Mouse (Mus musculus) T-helper 17 cell (primary cell): ENCODE data around the gene Casp7.

Experiments used
- in situ Hi-C, 2 experiments: fragments of 300-600 bp; cut with MboI, MseI; formaldehyde crosslinking; loops; 1 replicate in 1 of 2; 2 replicates in 1 of 2; pipeline ENCODE4 v1.15.1; 2025; ENCODE audit warnings: high pct_unique_total_duplicates in 2 of 2

The Casp7 gene

DNA sequence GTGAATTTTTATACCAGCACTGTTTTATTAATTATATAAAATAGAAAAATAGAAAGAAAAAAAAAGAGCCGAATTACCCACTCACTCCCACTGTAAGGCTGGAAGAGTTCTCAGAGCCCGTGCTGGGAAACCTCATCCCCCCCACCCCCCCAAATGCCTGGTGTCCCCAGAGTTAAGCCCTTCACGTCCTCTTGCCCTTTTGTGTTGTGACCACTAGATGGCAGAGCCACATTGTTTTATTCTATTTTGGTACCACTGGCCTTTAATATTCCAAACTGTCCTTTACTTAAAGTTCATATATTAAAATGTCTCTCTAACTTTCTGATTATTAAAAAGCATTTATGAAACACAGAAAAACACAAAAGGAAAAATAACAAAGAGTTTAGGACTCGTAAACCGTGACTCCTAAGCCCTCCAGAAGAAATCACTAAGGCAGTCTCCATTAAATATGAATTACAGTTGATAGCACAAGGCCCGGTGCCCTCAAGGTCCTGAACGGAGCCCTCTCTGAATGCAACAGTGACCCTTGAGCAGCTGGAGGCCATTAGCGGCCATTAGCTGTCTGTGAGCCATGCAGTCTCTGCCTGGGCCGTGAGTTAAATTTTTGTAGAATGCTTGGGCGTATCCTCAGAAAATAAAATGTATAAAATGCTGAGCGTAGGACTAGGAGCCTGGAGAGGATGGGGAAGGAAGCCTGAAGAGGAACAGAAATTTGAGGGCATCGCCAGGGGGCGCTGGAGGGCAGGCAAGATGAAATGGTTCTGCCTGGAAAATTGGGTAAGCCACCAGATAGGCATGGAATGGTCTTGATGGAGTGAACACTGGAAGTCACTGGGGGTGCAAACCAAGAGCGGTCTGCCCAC is 25.8 kb downstream of the Casp7 start:
- in situ Hi-C loops: loop anchor here in 1 of 2 experiments (10.0 kb wide), 1 partner anchor 262 kb away; no protein-coding TSS in a partner anchor

- in situ Hi-C loops: loop anchor here in 1 of 2 experiments (10.0 kb wide), 1 partner anchor 261 kb away; no protein-coding TSS in a partner anchor
Measured at GRCm38 (mm10) chr19:56423370-56423769, 26.4 kb downstream of the Casp7 start.

DNA sequence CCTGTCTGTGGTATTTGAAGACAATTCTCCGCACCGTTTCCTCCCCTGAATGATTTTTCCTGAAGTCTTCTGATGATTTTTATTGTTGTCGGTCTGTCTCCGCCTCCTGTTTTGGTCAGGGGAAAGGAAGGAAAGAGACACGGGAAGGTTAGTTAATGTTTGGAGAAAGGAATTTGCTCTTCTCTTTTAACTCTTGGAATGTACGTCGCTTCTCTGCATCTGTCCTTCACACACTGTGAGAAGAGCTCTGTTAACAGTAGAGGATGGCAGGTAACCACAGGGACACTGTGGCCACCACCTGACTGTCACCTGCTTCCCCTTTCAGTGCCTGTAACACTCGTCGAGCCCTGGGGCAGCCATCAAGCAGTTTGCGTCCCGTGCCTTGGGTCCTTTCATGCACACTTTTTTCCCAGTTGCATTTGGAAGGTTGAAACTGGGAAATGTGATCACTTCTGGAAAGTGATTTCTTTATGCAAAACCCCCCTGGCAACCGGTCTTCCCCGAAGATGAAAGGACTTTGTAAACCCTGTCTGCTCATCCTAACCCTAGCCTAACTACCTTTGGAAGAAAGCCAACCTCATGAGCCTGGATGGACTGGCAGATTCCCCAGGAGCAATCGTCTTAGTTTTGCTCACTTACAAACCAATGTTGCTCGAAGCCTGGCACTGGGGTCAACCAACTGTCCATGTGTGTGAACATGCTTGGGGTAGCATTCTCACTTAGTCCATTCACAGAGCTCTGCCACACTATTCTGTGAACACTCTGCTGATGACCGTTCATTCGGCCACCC is 27.9 kb downstream of the Casp7 start:
- in situ Hi-C loops: loop anchor here in 1 of 2 experiments (5.0 to 10.0 kb wide), 2 partner anchors 260 to 352 kb away; no protein-coding TSS in a partner anchor

- in situ Hi-C loops: loop anchor here in 1 of 2 experiments (5.0 to 10.0 kb wide), 2 partner anchors 259 to 352 kb away; no protein-coding TSS in a partner anchor
Measured at GRCm38 (mm10) chr19:56425492-56425891, 28.6 kb downstream of the Casp7 start.

DNA sequence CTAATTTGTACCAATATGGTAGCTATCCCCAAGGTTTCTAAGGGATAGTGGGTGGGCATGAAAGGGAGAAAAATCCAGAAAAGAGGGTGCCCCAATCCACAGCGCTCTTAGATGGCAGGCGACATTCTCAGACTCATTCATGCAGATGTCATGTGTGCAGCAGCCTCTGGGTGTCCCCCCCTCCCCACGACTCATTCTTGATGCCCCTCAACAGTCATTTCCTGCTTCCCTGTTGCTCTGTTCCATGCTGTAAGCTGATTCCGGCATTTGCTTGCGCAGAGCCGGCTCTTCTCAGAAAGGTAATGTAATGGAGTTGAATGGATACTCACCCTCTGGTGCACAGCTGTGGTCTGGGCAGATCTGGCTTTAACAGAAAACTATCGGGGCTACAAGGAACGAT is 33.4 kb downstream of the Casp7 start:
- in situ Hi-C loops: no loop called here

DNA sequence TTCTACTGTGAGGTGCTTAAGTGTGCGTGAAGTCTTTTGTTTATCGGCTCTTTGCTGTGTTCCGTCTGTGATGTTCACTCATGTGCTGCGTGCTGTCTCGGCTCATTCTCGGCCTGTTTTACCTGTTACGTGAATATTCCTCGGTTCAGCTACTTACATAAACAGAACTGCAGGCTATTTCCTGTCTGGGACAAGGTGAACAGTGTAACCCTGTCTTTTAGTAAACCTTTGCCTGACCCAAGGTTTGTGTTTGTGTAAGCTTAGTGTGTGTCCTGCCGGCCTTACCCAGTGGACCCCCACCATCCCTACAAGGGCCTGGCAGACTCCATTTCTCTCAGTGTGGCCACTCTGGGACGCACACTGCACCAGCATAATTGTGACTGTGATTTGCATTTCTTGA is 35.8 kb downstream of the Casp7 start:
- in situ Hi-C loops: no loop called here

- in situ Hi-C loops: no loop called here
Measured at GRCm38 (mm10) chr19:56433581-56433980, 36.7 kb downstream of the Casp7 start.

DNA sequence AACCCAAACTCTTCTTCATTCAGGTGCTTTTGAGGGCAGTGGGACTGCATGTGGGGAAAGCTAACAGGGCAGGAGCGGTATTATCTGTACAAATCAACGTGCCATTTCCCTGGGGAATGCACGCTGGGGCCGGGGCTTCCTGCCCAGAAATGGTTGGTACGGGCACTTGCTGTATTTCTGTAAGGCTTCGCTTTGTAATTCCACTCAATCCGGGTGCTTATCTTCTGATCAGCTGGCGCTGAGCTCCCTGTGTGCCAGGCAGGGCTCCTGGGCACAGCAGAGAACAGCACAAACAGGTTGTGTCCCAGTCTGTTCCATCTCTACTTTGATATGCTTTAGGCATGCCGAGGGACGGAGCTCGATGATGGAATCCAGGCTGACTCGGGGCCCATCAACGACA is 39.5 kb downstream of the Casp7 start:
- in situ Hi-C loops: loop anchor here in 1 of 2 experiments (5.0 kb wide), 1 partner anchor 106 kb away; no protein-coding TSS in a partner anchor

DNA sequence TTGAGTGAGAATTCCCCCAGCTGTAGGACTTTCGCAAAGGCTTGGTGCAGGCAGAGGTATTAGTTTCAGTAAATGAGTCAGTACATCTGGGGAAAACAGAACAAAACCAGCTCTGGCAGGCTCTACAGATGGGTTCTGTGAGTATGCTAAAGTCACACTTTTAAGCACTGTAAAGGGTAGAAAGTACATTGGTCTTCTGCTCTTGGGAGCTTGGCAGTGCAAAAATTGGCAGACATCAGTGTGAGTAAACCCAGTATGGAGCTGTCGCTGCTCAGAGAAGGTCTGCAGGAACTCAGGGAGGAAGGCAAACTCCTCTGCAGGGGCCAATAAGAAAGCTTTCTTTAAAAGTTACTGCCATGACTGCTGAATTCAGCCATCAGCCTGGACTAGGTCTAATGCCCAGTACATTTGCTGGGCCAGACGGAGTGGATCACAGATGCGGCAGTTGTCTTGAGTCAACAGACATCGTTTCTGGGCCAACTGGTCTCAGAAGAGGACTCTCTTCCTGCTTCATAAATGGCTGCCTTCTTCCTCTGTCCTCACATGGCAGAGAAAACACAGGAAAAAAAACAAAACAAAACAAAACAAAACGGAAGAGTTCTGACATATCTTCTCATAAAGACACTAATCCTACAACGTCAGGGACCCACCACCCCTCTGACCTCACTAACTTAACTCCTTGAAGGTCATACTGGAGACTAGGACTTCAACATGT is 41.6 kb downstream of the Casp7 start:
- in situ Hi-C loops: loop anchor here in 1 of 2 experiments (5.0 kb wide), 1 partner anchor 104 kb away; no protein-coding TSS in a partner anchor

- in situ Hi-C loops: loop anchor here in 1 of 2 experiments (5.0 kb wide), 1 partner anchor 103 kb away; no protein-coding TSS in a partner anchor
Measured at GRCm38 (mm10) chr19:56439072-56439434, 42.1 kb downstream of the Casp7 start.

DNA sequence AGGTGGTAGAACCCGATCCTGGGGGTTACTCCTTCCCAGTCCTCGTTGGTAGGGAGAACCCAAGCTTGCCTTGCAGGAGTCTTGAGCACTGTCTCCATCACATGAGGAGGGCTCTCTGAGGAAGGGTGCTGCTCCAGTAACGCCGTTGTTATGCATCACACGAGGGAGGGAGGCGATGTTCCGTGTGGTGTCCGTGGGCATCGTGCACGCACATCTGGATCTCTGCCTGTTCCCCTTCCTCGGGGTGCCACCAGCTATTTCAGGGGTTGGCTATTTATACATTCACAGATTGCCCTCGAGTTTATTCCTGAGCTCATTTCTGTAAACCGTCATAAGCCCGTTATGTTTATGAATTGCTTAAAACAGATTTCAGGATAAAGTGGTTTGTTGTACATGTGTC is 46.5 kb downstream of the Casp7 start:
- in situ Hi-C loops: no loop called here

DNA sequence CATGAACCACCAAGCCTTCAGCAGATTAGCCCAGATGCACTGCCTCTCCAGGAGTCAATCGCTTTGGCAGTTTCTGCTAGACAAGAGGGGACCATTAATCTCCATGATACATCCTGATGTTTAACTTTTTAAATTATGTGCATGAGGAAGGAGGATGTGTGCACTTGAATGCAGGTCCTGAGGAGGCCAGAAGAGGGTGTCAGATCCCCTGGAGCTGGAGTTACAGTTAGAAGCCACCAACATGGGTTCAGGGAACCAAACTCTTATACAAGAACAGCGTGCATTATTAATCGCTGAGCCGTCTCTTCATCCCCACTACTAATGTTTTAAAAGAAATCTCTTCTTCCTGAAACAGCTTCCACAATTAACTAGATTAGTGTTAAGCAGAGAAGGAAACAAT is 51.9 kb downstream of the Casp7 start:
- in situ Hi-C loops: no loop called here

- in situ Hi-C loops: no loop called here
Measured at GRCm38 (mm10) chr19:56449537-56449936, 52.6 kb downstream of the Casp7 start.

- in situ Hi-C loops: no loop called here
Measured at GRCm38 (mm10) chr19:56450892-56451291, 54.0 kb downstream of the Casp7 start.

GRCm38 (mm10) chr19:56451867-56452266 is 54.9 kb downstream of the Casp7 start:
- in situ Hi-C loops: no loop called here

- in situ Hi-C loops: no loop called here
Measured at GRCm38 (mm10) chr19:56452421-56452820, 55.5 kb downstream of the Casp7 start.

DNA sequence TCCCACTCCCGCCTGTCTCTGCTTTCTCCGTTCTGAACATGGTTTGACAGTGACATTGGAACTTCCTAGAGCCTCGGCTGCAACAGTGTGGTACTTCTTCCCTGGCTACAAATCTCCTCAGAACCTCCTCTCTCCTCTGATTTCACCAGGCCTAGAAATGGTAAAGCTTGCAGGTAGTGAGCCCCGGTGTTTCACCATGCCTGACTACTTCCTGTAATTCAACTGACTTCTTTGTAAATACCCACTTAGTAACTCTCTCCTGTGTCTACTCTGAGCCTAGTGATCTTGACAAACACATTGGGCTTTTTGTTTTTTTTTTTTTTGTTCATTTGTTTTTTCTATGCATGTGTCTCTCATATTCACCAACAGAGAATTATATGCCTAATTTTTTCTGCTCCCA is 57.9 kb downstream of the Casp7 start:
- in situ Hi-C loops: no loop called here

DNA sequence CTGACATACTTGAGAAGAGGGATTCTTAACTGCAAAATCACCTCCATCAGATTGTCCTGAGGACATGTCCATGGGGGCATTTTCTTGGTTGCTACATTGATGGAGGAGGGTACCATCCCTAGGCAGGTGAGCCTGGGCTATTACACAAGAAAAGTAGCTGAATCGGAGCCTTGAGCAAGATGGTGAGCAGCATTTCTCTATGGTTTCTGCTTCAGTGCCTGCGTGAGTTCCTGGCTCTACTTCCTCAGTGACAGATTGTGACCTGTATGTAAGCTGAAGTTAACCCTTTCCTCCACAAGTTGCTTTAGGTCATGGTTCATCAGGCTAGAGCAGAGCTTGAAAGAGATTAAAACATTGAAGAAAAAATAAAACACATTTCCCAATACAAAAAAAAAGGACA is 58.4 kb downstream of the Casp7 start:
- in situ Hi-C loops: no loop called here

GRCm38 (mm10) chr19:56457569-56457968 is 60.6 kb downstream of the Casp7 start:
- in situ Hi-C loops: no loop called here

- in situ Hi-C loops: no loop called here
Measured at GRCm38 (mm10) chr19:56459154-56460050, 62.5 kb downstream of the Casp7 start.
